Mouse (Mus musculus): Measurements from ENCODE around the gene Creb3l2. TPM values are rescaled to one million over a fixed set of nuclear protein-coding genes. Genes with fewer than 3 reads are reported as not detected.

Gene Creb3l2
- total RNA-seq, 2 experiments from 2014 or later, result 89.5 to 100 TPM

Other genes with a start within 250 kb of the Creb3l2 start
- 1 to 10 TPM; 1.4 to 2.6 TPM for gene Dgki, start 142.0 kb downstream of the Creb3l2 start, total RNA-seq (2021)
- gene Akr1d1, start 88.0 kb upstream of the Creb3l2 start, total RNA-seq (2021), result 1,000 to 10,000 TPM in 1 of 2 experiments, under 1 TPM in 1; 0.79 to 1,641 TPM